In the genomic region with DNA sequence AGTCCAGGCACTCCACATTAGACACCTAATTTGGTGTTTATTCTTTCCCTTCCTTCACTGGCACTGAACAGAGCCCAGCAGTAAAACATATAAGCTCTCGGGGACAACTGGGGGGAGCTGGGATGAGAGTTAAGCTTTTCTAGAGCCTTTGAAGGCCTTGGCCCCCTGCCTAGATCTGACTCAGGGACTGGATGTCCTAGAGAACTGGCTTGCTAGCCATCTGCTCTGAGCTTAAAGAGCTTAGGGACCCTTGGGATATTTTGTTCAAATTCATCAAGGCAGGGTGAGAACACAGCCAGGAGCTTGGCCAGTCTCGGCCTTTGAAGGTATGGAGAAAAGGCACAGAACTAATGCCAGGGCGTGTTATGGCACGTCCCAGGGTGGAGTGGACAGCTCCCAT, we compare ENCODE assay signal across 13 mouse cellular contexts. TPM values are rescaled to one million over a fixed set of nuclear protein-coding genes. Genes with fewer than 3 reads are reported as not detected.
A peak's percentile ranks its signal among the peaks of the same experiment; 100 is the strongest.
DNase-seq lines count a peak whose midpoint lies in the region; ATAC-seq and TF ChIP-seq lines count a peak whose summit lies in the region.
"Had no signal": no experiment of that assay in that cellular context is flagged by ENCODE, and none has a peak within 500 bp of the region (broad histone marks: within the 10 kb centered on the region; RNA-seq: fewer than 3 reads in every experiment).

No protein-coding gene starts in this region.

- no peak for TF ChIP-seq CTCF in midbrain, postnatal 0 days (IDR thresholded peaks at IDR 0.05)

- H3K27ac ChIP-seq in heart, embryonic 12.5 days (ENCODE audit: poor library complexity, severe bottlenecking), result no peak overlapping the region
- no peak overlapping the region for H3K27ac ChIP-seq in midbrain, postnatal 0 days (ENCODE audit: low read depth, low read length)
- H3K27ac ChIP-seq in midbrain, embryonic 14.5 days (replicated peaks; ENCODE audit: low read depth, low read length), result no peak overlapping the region
- H3K27ac ChIP-seq in forebrain, embryonic 16.5 days (ENCODE audit: low read length), result no peak overlapping the region
- H3K27ac ChIP-seq: kidney, postnatal 0 days; limb, embryonic 12.5 days; midbrain, embryonic 13.5 days had no signal

- 0 out of 2 replicates have a peak, but pooled peaks cover 8% of the 10 kb centered on the region for H3K4me1 ChIP-seq in heart, embryonic 12.5 days (replicated peaks)
- H3K4me1 ChIP-seq in midbrain, postnatal 0 days (ENCODE audit: insufficient read depth, low read length), result no peaks in the 10 kb centered on the region
- no peaks in the 10 kb centered on the region for H3K4me1 ChIP-seq in midbrain, embryonic 14.5 days (ENCODE audit: control insufficient read depth, insufficient read depth, low read length)
- 0 out of 2 replicates have a peak, but pooled peaks cover 2% of the 10 kb centered on the region for H3K4me1 ChIP-seq in forebrain, embryonic 16.5 days (replicated peaks; ENCODE audit: control insufficient read depth, insufficient read depth, low read length)
- H3K4me1 ChIP-seq: limb, embryonic 12.5 days had no signal

- WGBS in heart, embryonic 12.5 days, result 61% methylated on average over 4 of the region's 4 CpGs
- 66% methylated on average over 4 of the region's 4 CpGs for WGBS in midbrain, postnatal 0 days
- WGBS in midbrain, embryonic 14.5 days, result 73% methylated on average over 4 of the region's 4 CpGs
- 72% methylated on average over 4 of the region's 4 CpGs for WGBS in forebrain, embryonic 16.5 days

- no peaks in the 10 kb centered on the region for H3K9me3 ChIP-seq in heart, embryonic 12.5 days (replicated peaks)
- no peaks in the 10 kb centered on the region for H3K9me3 ChIP-seq in midbrain, postnatal 0 days (ENCODE audit: low read length)
- H3K9me3 ChIP-seq in midbrain, embryonic 14.5 days (ENCODE audit: control insufficient read depth, low read length), result no peaks in the 10 kb centered on the region
- H3K9me3 ChIP-seq in forebrain, embryonic 16.5 days (ENCODE audit: control insufficient read depth, low read length), result no peaks in the 10 kb centered on the region
- H3K9me3 ChIP-seq: limb, embryonic 12.5 days; midbrain, embryonic 13.5 days had no signal

- H3K4me2 ChIP-seq in heart, embryonic 12.5 days, result no peak overlapping the region
- no peak overlapping the region for H3K4me2 ChIP-seq in midbrain, postnatal 0 days (ENCODE audit: low read depth, low read length, poor library complexity, severe bottlenecking)
- H3K4me2 ChIP-seq in midbrain, embryonic 14.5 days (ENCODE audit: low read length), result no peak overlapping the region
- no peak overlapping the region for H3K4me2 ChIP-seq in forebrain, embryonic 16.5 days (ENCODE audit: low read length)
- H3K4me2 ChIP-seq: limb, embryonic 12.5 days; midbrain, embryonic 13.5 days had no signal

- 0 out of 2 replicates have a peak, but pooled peaks cover 3% of the 10 kb centered on the region for H3K27me3 ChIP-seq in heart, embryonic 12.5 days (replicated peaks)
- H3K27me3 ChIP-seq in midbrain, postnatal 0 days (ENCODE audit: insufficient read depth, low read length), result no peaks in the 10 kb centered on the region
- H3K27me3 ChIP-seq in midbrain, embryonic 14.5 days (ENCODE audit: control insufficient read depth, insufficient read depth, low read length), result no peaks in the 10 kb centered on the region
- no peaks in the 10 kb centered on the region for H3K27me3 ChIP-seq in forebrain, embryonic 16.5 days (replicated peaks; ENCODE audit: control insufficient read depth, insufficient read depth, low read length)
- H3K27me3 ChIP-seq: midbrain, embryonic 13.5 days had no signal

- ATAC-seq in heart, embryonic 12.5 days (ENCODE audit: insufficient number of reproducible peaks, low FRiP score), result no peak
- no peak for ATAC-seq in midbrain, postnatal 0 days (ENCODE audit: low FRiP score)
- no peak for ATAC-seq in midbrain, embryonic 14.5 days (ENCODE audit: low FRiP score, low TSS enrichment)
- no peak for ATAC-seq in forebrain, embryonic 16.5 days
- ATAC-seq: midbrain, embryonic 13.5 days had no signal

- DNase-seq in heart, adult 11 months, result peak; percentile 94
- peak; percentile 27 for DNase-seq in midbrain, postnatal 0 days (ENCODE audit: low spot score)
- no peak for DNase-seq in midbrain, embryonic 14.5 days
- peak; percentile 11 to 37 for DNase-seq in gastrocnemius, adult 8-10 months (ENCODE audit: low spot score in 2 of 2)
- DNase-seq in testis, postnatal 14 days (ENCODE audit: low spot score), result peak; percentile 41
- no peak for DNase-seq in thymus, postnatal 36 days
- DNase-seq: B cell, adult 2 months; cerebellum, adult 11 months had no signal

- H3K4me3 ChIP-seq in heart, embryonic 12.5 days, result no peak overlapping the region
- no peak overlapping the region for H3K4me3 ChIP-seq in midbrain, postnatal 0 days (ENCODE audit: low read depth, low read length)
- no peak overlapping the region for H3K4me3 ChIP-seq in midbrain, embryonic 14.5 days (replicated peaks; ENCODE audit: low read depth, low read length)
- no peak overlapping the region for H3K4me3 ChIP-seq in forebrain, embryonic 16.5 days (replicated peaks; ENCODE audit: low read length)
- H3K4me3 ChIP-seq: limb, embryonic 12.5 days; midbrain, embryonic 13.5 days had no signal

- no peak overlapping the region for H3K9ac ChIP-seq in heart, embryonic 12.5 days
- no peak overlapping the region for H3K9ac ChIP-seq in midbrain, postnatal 0 days (replicated peaks; ENCODE audit: low read length, poor library complexity, severe bottlenecking)
- H3K9ac ChIP-seq in midbrain, embryonic 14.5 days (replicated peaks; ENCODE audit: low read length), result no peak overlapping the region
- H3K9ac ChIP-seq in forebrain, embryonic 16.5 days (replicated peaks; ENCODE audit: low read depth, low read length), result no peak overlapping the region
- H3K9ac ChIP-seq: limb, embryonic 12.5 days; midbrain, embryonic 13.5 days had no signal

- no peaks in the 10 kb centered on the region for H3K36me3 ChIP-seq in heart, embryonic 12.5 days
- no peaks in the 10 kb centered on the region for H3K36me3 ChIP-seq in midbrain, postnatal 0 days (ENCODE audit: insufficient read depth, low read length)
- no peaks in the 10 kb centered on the region for H3K36me3 ChIP-seq in midbrain, embryonic 14.5 days (ENCODE audit: control insufficient read depth, insufficient read depth, low read length)
- no peaks in the 10 kb centered on the region for H3K36me3 ChIP-seq in forebrain, embryonic 16.5 days (ENCODE audit: control insufficient read depth, insufficient read depth)
- H3K36me3 ChIP-seq: limb, embryonic 12.5 days; midbrain, embryonic 13.5 days had no signal

RNA-seq across cellular contexts. Expression of a gene that starts 6.6 kb away (rescaled TPM):
- 10.9 TPM in 2 replicates for polyA plus RNA-seq in heart, embryonic 12.5 days (2016; fragmentation: Nextera tagmentation; extraction: Ambion mirVana)
- 1.0 and 1.2 TPM in 2 replicates for total RNA-seq in midbrain, postnatal 0 days (2014; rRNA removed)
- 0.28 and 0.31 TPM in 2 replicates for polyA plus RNA-seq in midbrain, postnatal 0 days (2015; fragmentation: Nextera tagmentation; extraction: Ambion mirVana)
- 1.3 and 3.4 TPM in 2 replicates for polyA plus RNA-seq in midbrain, embryonic 14.5 days (2014; fragmentation: Nextera tagmentation; extraction: Ambion mirVana)
- total RNA-seq in gastrocnemius, adult 8-10 months (2022), result under 1 TPM in 2 of 4 experiments, not detected in 2; 0.05 to 0.11 TPM
- polyA plus RNA-seq in forebrain, embryonic 16.5 days (2015; fragmentation: Nextera tagmentation; extraction: Ambion mirVana), result 3.8 and 5.2 TPM in 2 replicates

RNA-seq across cellular contexts. Expression of a gene that starts 25.7 kb away (rescaled TPM):
- 446 and 451 TPM in 2 replicates for polyA plus RNA-seq in heart, embryonic 12.5 days (2016; fragmentation: Nextera tagmentation; extraction: Ambion mirVana)
- 809 and 834 TPM in 2 replicates for total RNA-seq in midbrain, postnatal 0 days (2014; rRNA removed)
- polyA plus RNA-seq in midbrain, postnatal 0 days (2015; fragmentation: Nextera tagmentation; extraction: Ambion mirVana), result 345 and 356 TPM in 2 replicates
- 488 and 497 TPM in 2 replicates for polyA plus RNA-seq in midbrain, embryonic 14.5 days (2014; fragmentation: Nextera tagmentation; extraction: Ambion mirVana)
- total RNA-seq in gastrocnemius, adult 8-10 months (2022), result 100 to 1,000 TPM; 493 to 583 (median 542) TPM
- 436 and 450 TPM in 2 replicates for polyA plus RNA-seq in forebrain, embryonic 16.5 days (2015; fragmentation: Nextera tagmentation; extraction: Ambion mirVana)

RNA-seq across cellular contexts. Expression of a gene that starts 44.3 kb away (rescaled TPM):
- polyA plus RNA-seq in heart, embryonic 12.5 days (2016; fragmentation: Nextera tagmentation; extraction: Ambion mirVana), result 40.8 and 44.9 TPM in 2 replicates
- total RNA-seq in midbrain, postnatal 0 days (2014; rRNA removed), result 7.7 and 17.8 TPM in 2 replicates
- polyA plus RNA-seq in midbrain, postnatal 0 days (2015; fragmentation: Nextera tagmentation; extraction: Ambion mirVana), result 41.1 and 54.6 TPM in 2 replicates
- 60.6 and 76.6 TPM in 2 replicates for polyA plus RNA-seq in midbrain, embryonic 14.5 days (2014; fragmentation: Nextera tagmentation; extraction: Ambion mirVana)
- 10 to 100 TPM in 2 of 4 experiments, 1 to 10 TPM in 2; 7.1 to 29.0 (median 16.1) TPM for total RNA-seq in gastrocnemius, adult 8-10 months (2022)
- polyA plus RNA-seq in forebrain, embryonic 16.5 days (2015; fragmentation: Nextera tagmentation; extraction: Ambion mirVana), result 45.1 and 56.2 TPM in 2 replicates

Comparison
In these comparisons a context has a peak if more than half of its experiments do, and no peak if none do; other contexts are left out.
1. DNase-seq: peak in heart, adult 11 months (single experiment), midbrain, postnatal 0 days (single experiment), gastrocnemius, adult 8-10 months (2 of 2) and testis, postnatal 14 days (single experiment); none in midbrain, embryonic 14.5 days (single experiment) and thymus, postnatal 36 days (0 of 2).